18 mouse cellular contexts compared by ENCODE assay signal in genomic region chr17:30511399-30511798, GRCm38 (mm10).
"Had no signal": no experiment of that assay in that cellular context is flagged by ENCODE, and none has a peak within 500 bp of the region (broad histone marks: within the 10 kb centered on the region; RNA-seq: fewer than 3 reads in every experiment).

No protein-coding gene starts in this region.

- H3K4me2 ChIP-seq: lung, embryonic 14.5 days; midbrain, embryonic 12.5 days; neural tube, embryonic 13.5 days; neural tube, embryonic 15.5 days had no signal

- H3K4me3 ChIP-seq: midbrain, embryonic 10.5 days; midbrain, embryonic 12.5 days; myocyte; neural tube, embryonic 13.5 days; neural tube, embryonic 15.5 days had no signal

- H3K9ac ChIP-seq: lung, embryonic 14.5 days; neural tube, embryonic 13.5 days; neural tube, embryonic 15.5 days had no signal

- H3K27me3 ChIP-seq: midbrain, embryonic 12.5 days; neural tube, embryonic 13.5 days; neural tube, embryonic 15.5 days had no signal

- H3K27ac ChIP-seq: midbrain, embryonic 10.5 days; midbrain, embryonic 12.5 days; neural tube, embryonic 13.5 days; neural tube, embryonic 15.5 days had no signal

- H3K36me3 ChIP-seq: neural tube, embryonic 15.5 days had no signal

- ATAC-seq: midbrain, embryonic 16.5 days had no signal

- H3K9me3 ChIP-seq: midbrain, embryonic 10.5 days; midbrain, embryonic 12.5 days; neural tube, embryonic 13.5 days; neural tube, embryonic 15.5 days had no signal

- DNase-seq: lung, adult 18-20 months; lung, embryonic 14.5 days; lung, postnatal 10 days; lung, postnatal 4 days; retina, postnatal 1 day; right cerebral cortex, adult 18-20 months; right cerebral cortex, postnatal 25 days; right cerebral cortex, postnatal 4 days; spleen, adult 18-20 months; thymus, adult 18-20 months; thymus, postnatal 14 days; thymus, postnatal 36 days had no signal
